Mouse (Mus musculus) testis, adult 2 months (tissue): ENCODE data around the gene Irgq.

ENCODE experiments used
- CTCF ChIP-seq: fragments of 200-500 bp; IDR thresholded peaks from 2 replicates; pipeline ENCODE4 v1.5.1; 2012; ENCODE audit warnings: low read depth, mild to moderate bottlenecking, inconsistent platforms, low read length, moderate library complexity; ENCODE audit not compliant: control insufficient read depth, insufficient read depth, insufficient replicate concordance
- POLR2A ChIP-seq: fragments of 200-500 bp; IDR thresholded peaks from 2 replicates; pipeline ENCODE4 v1.6.1; 2012; ENCODE audit warnings: low read depth, mild to moderate bottlenecking, inconsistent platforms, low read length, moderate library complexity; ENCODE audit not compliant: control insufficient read depth

GRCm38 (mm10) chr7:24534301-24534700, 3.8 kb downstream of the Irgq start:
- no peak for TF ChIP-seq CTCF
- TF ChIP-seq POLR2A = no peak
